Mouse (Mus musculus) neural tube, embryonic 12.5 days (tissue): ENCODE measurements around the gene Stard13. TPM values are rescaled to one million over a fixed set of nuclear protein-coding genes. Genes with fewer than 3 reads are reported as not detected.
A peak's percentile ranks its signal among the peaks of the same experiment; 100 is the strongest.

Experiments used
- ATAC-seq: fragments of 200-750 bp; cut with Nextera tagmentation; 2 replicates; pipeline ENCODE4 v1.8.0; 2017; ENCODE audit warnings: low read depth, mild to moderate bottlenecking, moderate TSS enrichment, moderate library complexity; ENCODE audit not compliant: low FRiP score
- H3K27ac ChIP-seq: fragments of 300-500 bp; sonication (generic); 2 replicates; pipeline ENCODE4 v1.5.1; 2016
- H3K27me3 ChIP-seq: fragments of 300-500 bp; sonication (generic); replicated peaks from 2 replicates; pipeline ENCODE4 v1.6.1; 2016; ENCODE audit warnings: mild to moderate bottlenecking
- H3K36me3 ChIP-seq: fragments of 300-500 bp; sonication (generic); 2 replicates; pipeline ENCODE4 v1.6.1; 2016; ENCODE audit warnings: mild to moderate bottlenecking
- H3K4me1 ChIP-seq: fragments of 300-500 bp; sonication (generic); 2 replicates; pipeline ENCODE4 v1.6.1; 2016
- H3K4me2 ChIP-seq: fragments of 300-500 bp; sonication (generic); replicated peaks from 2 replicates; pipeline ENCODE4 v1.6.1; 2016; ENCODE audit warnings: mild to moderate bottlenecking
- H3K4me3 ChIP-seq: fragments of 300-500 bp; sonication (generic); 2 replicates; pipeline ENCODE4 v1.5.1; 2016
- H3K9ac ChIP-seq: fragments of 300-500 bp; sonication (generic); 2 replicates; pipeline ENCODE4 v1.6.1; 2016; ENCODE audit warnings: mild to moderate bottlenecking
- H3K9me3 ChIP-seq: fragments of 300-500 bp; sonication (generic); 2 replicates; pipeline ENCODE4 v1.6.1; 2016; ENCODE audit warnings: mild to moderate bottlenecking
- WGBS: fragments of 180-500 bp; shearing (Covaris S2); methylation state at CpG from one replicate; pipeline ENCODE4 v1.1.7; 2016; 5-methylcytosine and 5-hydroxymethylcytosine counted together
- polyA plus RNA-seq: library from polyadenylated mRNA; unstranded; fragments of >200 nt; fragmentation: Nextera tagmentation; extraction: Ambion mirVana; gene quantifications from 2 replicates; pipeline ENCODE4 v1.2.1, GENCODE M21; 2016

Gene Stard13
- polyA plus RNA-seq, 1 experiment from 2014 or later = 11.2 TPM

- 83% methylated on average over 3 of the region's 3 CpGs for WGBS
- Histone ChIP-seq H3K27me3 (no peaks in the 10 kb centered on the region), H3K4me3 (no peak overlapping the region), H3K4me2 (no peak overlapping the region), H3K27ac (no peak overlapping the region), H3K4me1 (0 out of 2 replicates have a peak, but pooled peaks cover 8% of the 10 kb centered on the region), H3K9ac (no peak overlapping the region), H3K36me3 (no peaks in the 10 kb centered on the region), H3K9me3 (no peaks in the 10 kb centered on the region)
- ATAC-seq = no peak
Observed at GRCm38 (mm10) chr5:151170168-151170750, 63.4 kb downstream of the Stard13 start.

- Histone ChIP-seq H3K4me3 (no peak overlapping the region), H3K9me3 (no peaks in the 10 kb centered on the region), H3K9ac (no peak overlapping the region), H3K4me1 (0 out of 2 replicates have a peak, but pooled peaks cover 8% of the 10 kb centered on the region), H3K36me3 (no peaks in the 10 kb centered on the region), H3K27ac (no peak overlapping the region), H3K27me3 (no peaks in the 10 kb centered on the region), H3K4me2 (no peak overlapping the region)
- WGBS = 90% methylated on average over 3 of the region's 3 CpGs
- no peak for ATAC-seq
Observed at GRCm38 (mm10) chr5:151168191-151168590, 65.4 kb downstream of the Stard13 start.

GRCm38 (mm10) chr5:151167641-151168040, 66.0 kb downstream of the Stard13 start:
- peak; percentile 66; the same call in 1 of the 2 replicates for ATAC-seq
- whole genome bisulfite sequencing = 67% methylated on average over 6 of the region's 6 CpGs
- Histone ChIP-seq H3K9me3 (no peaks in the 10 kb centered on the region), H3K36me3 (no peaks in the 10 kb centered on the region), H3K4me3 (no peak overlapping the region), H3K27ac (no peak overlapping the region), H3K4me2 (no peak overlapping the region), H3K4me1 (0 out of 2 replicates have a peak, but pooled peaks cover 8% of the 10 kb centered on the region), H3K27me3 (no peaks in the 10 kb centered on the region), H3K9ac (no peak overlapping the region)

- H3K9ac ChIP-seq = no peak overlapping the region
- no peak for ATAC-seq
- H3K4me2 ChIP-seq = no peak overlapping the region
- H3K27ac ChIP-seq = no peak overlapping the region
- no peak overlapping the region for H3K4me3 ChIP-seq
- no peaks in the 10 kb centered on the region for H3K9me3 ChIP-seq
- 85% methylated on average over 5 of the region's 5 CpGs for WGBS
- 0 out of 2 replicates have a peak, but pooled peaks cover 8% of the 10 kb centered on the region for H3K4me1 ChIP-seq
- H3K27me3 ChIP-seq = no peaks in the 10 kb centered on the region
- H3K36me3 ChIP-seq = no peaks in the 10 kb centered on the region
Observed at GRCm38 (mm10) chr5:151166266-151166665, 67.4 kb downstream of the Stard13 start.

- H3K4me2 ChIP-seq = no peak overlapping the region
- 85% methylated on average over 6 of the region's 6 CpGs for whole genome bisulfite sequencing
- H3K27me3 ChIP-seq = no peaks in the 10 kb centered on the region
- H3K9ac ChIP-seq = no peak overlapping the region
- H3K9me3 ChIP-seq = no peaks in the 10 kb centered on the region
- no peak for ATAC-seq
- H3K4me1 ChIP-seq = 0 out of 2 replicates have a peak, but pooled peaks cover 8% of the 10 kb centered on the region
- H3K4me3 ChIP-seq = no peak overlapping the region
- H3K36me3 ChIP-seq = no peaks in the 10 kb centered on the region
- H3K27ac ChIP-seq = no peak overlapping the region
Observed at GRCm38 (mm10) chr5:151165381-151166016, 68.1 kb downstream of the Stard13 start.

- no peak for ATAC-seq
- 70% methylated on average over 4 of the region's 4 CpGs for WGBS
Observed at GRCm38 (mm10) chr5:151164815-151165214, 68.8 kb downstream of the Stard13 start.

GRCm38 (mm10) chr5:151162642-151163041, 71.0 kb downstream of the Stard13 start:
- no peak overlapping the region for H3K27ac ChIP-seq
- H3K9ac ChIP-seq = no peak overlapping the region
- no peak for ATAC-seq
- H3K4me2 ChIP-seq = no peak overlapping the region
- 93% methylated on average over 3 of the region's 3 CpGs for WGBS
- H3K4me1 ChIP-seq = 0 out of 2 replicates have a peak, but pooled peaks cover 2% of the 10 kb centered on the region
- H3K9me3 ChIP-seq = no peaks in the 10 kb centered on the region
- H3K4me3 ChIP-seq = no peak overlapping the region
- H3K36me3 ChIP-seq = no peaks in the 10 kb centered on the region
- H3K27me3 ChIP-seq = no peaks in the 10 kb centered on the region

More at GRCm38 (mm10) chr5:151164815-151165214, 68.8 kb downstream of the Stard13 start:
- H3K9me3 ChIP-seq = no peaks in the 10 kb centered on the region
- H3K4me3 ChIP-seq = no peak overlapping the region
- no peak overlapping the region for H3K27ac ChIP-seq
- 0 out of 2 replicates have a peak, but pooled peaks cover 8% of the 10 kb centered on the region for H3K4me1 ChIP-seq
- H3K9ac ChIP-seq = no peak overlapping the region
- H3K27me3 ChIP-seq = no peaks in the 10 kb centered on the region
- no peaks in the 10 kb centered on the region for H3K36me3 ChIP-seq
- no peak overlapping the region for H3K4me2 ChIP-seq

GRCm38 (mm10) chr5:151155247-151155646, 78.4 kb downstream of the Stard13 start:
- Histone ChIP-seq H3K27me3 (no peaks in the 10 kb centered on the region), H3K9ac (no peak overlapping the region), H3K36me3 (no peaks in the 10 kb centered on the region), H3K9me3 (no peaks in the 10 kb centered on the region), H3K4me2 (no peak overlapping the region), H3K4me3 (no peak overlapping the region), H3K4me1 (peaks cover 8% of the 10 kb centered on the region; the same call in 1 of the 2 replicates), H3K27ac (no peak overlapping the region)
- no peak for ATAC-seq
- WGBS = 91% methylated on average over 1 of the region's 1 CpGs

- ATAC-seq = no peak
- Histone ChIP-seq H3K4me1 (peaks cover 8% of the 10 kb centered on the region; the same call in 1 of the 2 replicates), H3K36me3 (no peaks in the 10 kb centered on the region), H3K27ac (no peak overlapping the region), H3K9me3 (no peaks in the 10 kb centered on the region), H3K4me2 (no peak overlapping the region), H3K4me3 (no peak overlapping the region), H3K27me3 (no peaks in the 10 kb centered on the region), H3K9ac (no peak overlapping the region)
- 37% methylated on average over 3 of the region's 3 CpGs for WGBS
Observed at GRCm38 (mm10) chr5:151154780-151155179, 78.9 kb downstream of the Stard13 start.

- Histone ChIP-seq H3K9ac (no peak overlapping the region), H3K4me2 (no peak overlapping the region), H3K27ac (no peak overlapping the region), H3K36me3 (no peaks in the 10 kb centered on the region), H3K4me1 (peaks cover 8% of the 10 kb centered on the region; the same call in 1 of the 2 replicates), H3K4me3 (no peak overlapping the region), H3K27me3 (no peaks in the 10 kb centered on the region), H3K9me3 (no peaks in the 10 kb centered on the region)
- WGBS = 81% methylated on average over 4 of the region's 4 CpGs
- ATAC-seq = no peak
Observed at GRCm38 (mm10) chr5:151154030-151154429, 79.6 kb downstream of the Stard13 start.

- Histone ChIP-seq H3K36me3 (no peaks in the 10 kb centered on the region), H3K4me3 (no peak overlapping the region), H3K9ac (no peak overlapping the region), H3K9me3 (no peaks in the 10 kb centered on the region), H3K4me1 (peaks cover 8% of the 10 kb centered on the region; the same call in 1 of the 2 replicates), H3K4me2 (no peak overlapping the region), H3K27ac (no peak overlapping the region), H3K27me3 (no peaks in the 10 kb centered on the region)
- ATAC-seq = no peak
- WGBS = 89% methylated on average over 9 of the region's 9 CpGs
Observed at GRCm38 (mm10) chr5:151151549-151151948, 82.1 kb downstream of the Stard13 start.

- Histone ChIP-seq H3K9ac (no peak overlapping the region), H3K4me2 (no peak overlapping the region), H3K27me3 (no peaks in the 10 kb centered on the region), H3K4me3 (no peak overlapping the region), H3K4me1 (no peaks in the 10 kb centered on the region), H3K27ac (no peak overlapping the region), H3K9me3 (no peaks in the 10 kb centered on the region), H3K36me3 (no peaks in the 10 kb centered on the region)
- ATAC-seq = 0 out of 2 replicates have a peak, but pooled peaks have one; percentile 7
- 49% methylated on average over 8 of the region's 8 CpGs for WGBS
Observed at GRCm38 (mm10) chr5:151149509-151149908, 84.1 kb downstream of the Stard13 start.
